Mouse (Mus musculus): ENCODE data around the gene Mbtd1.

DNA sequence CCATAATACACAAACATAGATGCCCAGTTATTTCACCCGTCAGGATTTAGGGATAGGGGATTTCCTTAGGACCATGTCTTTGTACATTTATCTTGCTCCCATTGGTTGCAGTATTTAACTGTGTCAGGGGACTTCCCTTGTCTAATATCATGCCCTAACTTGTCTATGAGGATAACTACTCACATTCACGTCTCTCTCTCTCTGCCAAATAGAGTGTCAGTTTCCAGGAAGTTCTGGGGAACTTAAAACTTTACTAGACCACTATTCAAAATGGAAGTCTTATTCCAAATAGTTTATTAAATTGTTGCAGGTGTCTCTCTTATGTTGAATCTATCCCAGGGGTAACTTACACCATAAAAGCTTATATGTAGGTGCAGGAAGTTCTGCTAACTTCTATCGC, 26.0 kb downstream of the Mbtd1 start:
- no peak for TF ChIP-seq POLR2A (IDR thresholded peaks at IDR 0.05; ENCODE audit: extremely low read depth, insufficient read depth, low read length)
- no peak for TF ChIP-seq CTCF (IDR thresholded peaks at IDR 0.05; ENCODE audit: extremely low read depth, insufficient read depth, low read length)

Data from cortical plate, adult 2 months (tissue).